47 mouse cellular contexts compared by ENCODE assay signal in genomic region chr11:49154077-49154476, GRCm38 (mm10). TPM values are rescaled to one million over a fixed set of nuclear protein-coding genes. Genes with fewer than 3 reads are reported as not detected.
"Had no signal": no experiment of that assay in that cellular context is flagged by ENCODE, and none has a peak within 500 bp of the region (broad histone marks: within the 10 kb centered on the region; RNA-seq: fewer than 3 reads in every experiment).

Gene Olfr1394 (plus strand): TSS chr11:49154377.

- H3K4me3 ChIP-seq: limb, embryonic 10.5 days; limb, embryonic 12.5 days; limb, embryonic 13.5 days; limb, embryonic 15.5 days; liver, embryonic 12.5 days; liver, embryonic 13.5 days; liver, embryonic 15.5 days; lung, embryonic 15.5 days; megakaryocyte, embryonic 14.5 days; midbrain, embryonic 10.5 days; midbrain, embryonic 12.5 days; midbrain, embryonic 13.5 days; midbrain, embryonic 15.5 days; myocyte; neural tube, embryonic 12.5 days had no signal

- H3K27ac ChIP-seq: limb, embryonic 10.5 days; limb, embryonic 12.5 days; limb, embryonic 13.5 days; limb, embryonic 15.5 days; liver, embryonic 12.5 days; liver, embryonic 13.5 days; liver, embryonic 14.5 days; liver, embryonic 15.5 days; lung, embryonic 15.5 days; macrophage; midbrain, embryonic 10.5 days; midbrain, embryonic 12.5 days; midbrain, embryonic 13.5 days; midbrain, embryonic 15.5 days; neural tube, embryonic 12.5 days had no signal

- DNase-seq: left cerebral cortex, postnatal 4 days; liver; liver, embryonic 13.5 days; liver, postnatal 0 days; lung, adult 18-20 months; lung, adult 2 months; lung, embryonic 14.5 days; lung, postnatal 10 days; lung, postnatal 14 days; lung, postnatal 36 days; lung, postnatal 4 days; midbrain, embryonic 14.5 days had no signal

- H3K9ac ChIP-seq: limb, embryonic 12.5 days; limb, embryonic 13.5 days; limb, embryonic 15.5 days; liver, embryonic 12.5 days; liver, embryonic 13.5 days; liver, embryonic 14.5 days; liver, embryonic 15.5 days; liver, postnatal 0 days; lung, embryonic 14.5 days; lung, embryonic 15.5 days; midbrain, embryonic 12.5 days; midbrain, embryonic 13.5 days; midbrain, embryonic 15.5 days; neural tube, embryonic 12.5 days had no signal

- H3K27me3 ChIP-seq: limb, embryonic 12.5 days; limb, embryonic 13.5 days; limb, embryonic 15.5 days; liver, embryonic 12.5 days; liver, embryonic 13.5 days; liver, embryonic 15.5 days; lung, embryonic 15.5 days; megakaryocyte, embryonic 14.5 days; midbrain, embryonic 12.5 days; midbrain, embryonic 13.5 days; midbrain, embryonic 15.5 days; neural tube, embryonic 12.5 days had no signal

- H3K36me3 ChIP-seq: limb, embryonic 10.5 days; limb, embryonic 12.5 days; limb, embryonic 13.5 days; limb, embryonic 15.5 days; liver, embryonic 12.5 days; liver, embryonic 13.5 days; liver, embryonic 15.5 days; lung, embryonic 15.5 days; midbrain, embryonic 10.5 days; midbrain, embryonic 12.5 days; midbrain, embryonic 13.5 days; midbrain, embryonic 15.5 days; neural tube, embryonic 12.5 days had no signal

- H3K4me1 ChIP-seq: limb, embryonic 10.5 days; limb, embryonic 12.5 days; limb, embryonic 13.5 days; limb, embryonic 15.5 days; liver, embryonic 12.5 days; liver, embryonic 13.5 days; liver, embryonic 15.5 days; lung, embryonic 15.5 days; midbrain, embryonic 10.5 days; midbrain, embryonic 12.5 days; midbrain, embryonic 13.5 days; midbrain, embryonic 15.5 days; neural tube, embryonic 12.5 days had no signal

RNA-seq across cellular contexts. Expression of gene Olfr1394, which starts in this region (rescaled TPM):
- total RNA-seq: left cerebral cortex, postnatal 10 days; left cerebral cortex, postnatal 14 days; left cerebral cortex, postnatal 25 days; left cerebral cortex, postnatal 36 days; left cerebral cortex, postnatal 4 days; liver, adult 2 months; megakaryocyte progenitor cell, adult 5-6 weeks; megakaryocyte, adult 5-6 weeks; megakaryocyte-erythroid progenitor cell, adult 5-6 weeks; midbrain, postnatal 0 days; monocyte, adult 5-6 weeks had no signal
- polyA plus RNA-seq: limb, embryonic 10.5 days; limb, embryonic 11.5 days; limb, embryonic 12.5 days; limb, embryonic 13.5 days; limb, embryonic 14.5 days; limb, embryonic 15.5 days; liver, adult 2 months; liver, embryonic 11.5 days; liver, embryonic 12.5 days; liver, embryonic 13.5 days; liver, embryonic 14.5 days; liver, embryonic 15.5 days; liver, embryonic 16.5 days; liver, postnatal 0 days; lung, adult 2 months; lung, embryonic 14.5 days; lung, embryonic 15.5 days; lung, embryonic 16.5 days; lung, postnatal 0 days; macrophage; midbrain, embryonic 10.5 days; midbrain, embryonic 11.5 days; midbrain, embryonic 12.5 days; midbrain, embryonic 13.5 days; midbrain, embryonic 14.5 days; midbrain, embryonic 15.5 days; midbrain, embryonic 16.5 days; midbrain, postnatal 0 days; myocyte; neural tube, embryonic 11.5 days; neural tube, embryonic 12.5 days had no signal
